Mouse (Mus musculus): Measurements from ENCODE around the gene Bcas1. TPM values are rescaled to one million over a fixed set of nuclear protein-coding genes. Genes with fewer than 3 reads are reported as not detected.

Gene Bcas1
- polyA plus RNA-seq, 1 experiment from 2014 or later: 0.72 TPM

DNA sequence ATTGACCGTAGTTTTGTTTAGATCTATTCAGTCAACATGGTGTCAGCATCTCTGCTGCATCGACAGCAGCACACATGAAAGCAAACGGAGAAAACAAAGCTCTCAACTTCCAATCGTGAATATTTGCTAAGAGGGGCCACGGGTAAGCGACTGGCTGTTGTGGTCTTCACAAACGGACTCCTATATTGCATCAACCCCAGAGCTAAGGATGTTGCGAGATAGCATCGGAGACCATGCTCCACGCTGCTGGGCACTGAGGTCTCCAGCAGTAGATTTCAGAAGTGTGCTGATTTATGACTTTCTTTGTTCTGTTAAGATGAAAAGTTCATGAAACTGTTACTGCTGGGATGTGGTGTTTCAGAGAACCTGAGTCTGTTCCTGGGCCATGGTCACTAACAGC, 54.3 kb downstream of the Bcas1 start:
- no peak overlapping the region for H3K4me3 ChIP-seq
- H3K9me3 ChIP-seq: no peaks in the 10 kb centered on the region
- H3K27me3 ChIP-seq: no peaks in the 10 kb centered on the region
- H3K36me3 ChIP-seq: no peaks in the 10 kb centered on the region
- 90% methylated on average over 10 of the region's 10 CpGs for WGBS
- no peak overlapping the region for H3K4me2 ChIP-seq
- no peak overlapping the region for H3K27ac ChIP-seq
- H3K9ac ChIP-seq: no peak overlapping the region
- no peaks in the 10 kb centered on the region for H3K4me1 ChIP-seq
- no peak for ATAC-seq (ENCODE audit: insufficient number of reproducible peaks, low FRiP score, low TSS enrichment, low read depth)

GRCm38 (mm10) chr2:170365676-170366075, 62.0 kb downstream of the Bcas1 start:
- Histone ChIP-seq H3K9me3 (no peaks in the 10 kb centered on the region), H3K4me3 (no peak overlapping the region), H3K27ac (no peak overlapping the region), H3K9ac (no peak overlapping the region), H3K27me3 (no peaks in the 10 kb centered on the region), H3K36me3 (no peaks in the 10 kb centered on the region), H3K4me2 (no peak overlapping the region), H3K4me1 (peaks cover 5% of the 10 kb centered on the region; the same call in 1 of the 2 replicates)
- no peak for ATAC-seq (ENCODE audit: insufficient number of reproducible peaks, low FRiP score, low TSS enrichment, low read depth)
- WGBS: 85% methylated on average over 2 of the region's 2 CpGs

DNA sequence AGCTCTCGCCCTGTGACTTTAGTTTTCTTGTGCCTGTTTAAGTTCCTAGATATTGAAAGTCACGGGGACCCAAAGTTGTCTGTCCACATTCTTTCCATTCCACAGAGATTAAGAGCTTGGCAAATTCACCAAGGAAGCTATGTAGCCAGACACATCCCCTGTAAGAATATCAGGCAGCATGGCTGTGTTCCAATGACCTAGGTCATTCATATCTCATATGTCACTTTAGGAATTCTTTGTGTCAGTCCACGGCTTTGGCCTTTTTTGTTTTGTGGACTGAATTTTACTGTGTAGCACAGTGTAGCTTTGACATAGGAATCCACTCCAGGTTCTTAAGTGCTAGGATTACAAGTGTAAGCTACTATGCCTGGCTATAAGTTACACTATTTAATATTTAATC, 62.4 kb downstream of the Bcas1 start:
- H3K36me3 ChIP-seq: no peaks in the 10 kb centered on the region
- WGBS: 53% methylated on average over 3 of the region's 3 CpGs

DNA sequence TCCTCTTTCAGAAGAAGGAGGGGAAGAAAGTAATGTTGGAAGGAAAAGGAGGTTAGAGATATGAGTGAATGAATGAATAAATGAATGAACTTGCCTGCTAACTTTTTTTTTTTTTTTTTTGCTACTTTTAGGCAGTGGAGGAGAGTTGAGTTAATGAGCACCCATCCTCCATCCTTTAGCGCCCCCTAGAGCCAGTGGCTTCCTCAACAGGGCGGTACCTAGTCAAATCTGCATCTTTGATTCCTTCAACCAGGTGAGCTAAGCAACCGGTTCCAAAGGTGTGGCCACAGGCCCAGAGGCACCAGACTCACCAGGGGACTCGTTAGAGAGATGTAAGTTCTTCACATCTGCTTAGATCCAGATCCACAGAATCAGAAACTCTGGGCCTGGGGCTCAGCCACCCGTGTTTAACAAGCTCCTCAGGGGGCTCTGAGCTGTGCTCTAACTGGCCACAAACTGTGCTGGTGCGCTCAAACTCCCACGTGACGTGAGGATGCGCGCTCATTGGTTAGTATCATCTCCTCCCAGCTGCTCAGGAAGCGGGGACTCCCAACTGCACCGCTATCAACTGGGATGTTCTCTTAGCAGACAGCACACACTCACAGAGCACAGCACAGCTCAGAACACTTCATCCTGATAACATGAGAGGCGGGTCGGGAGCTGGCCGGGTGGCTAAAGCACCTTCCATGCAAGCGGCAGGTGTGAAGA, 70.8 kb downstream of the Bcas1 start:
- WGBS: 54% methylated on average over 16 of the region's 16 CpGs
- Histone ChIP-seq H3K9me3 (no peaks in the 10 kb centered on the region), H3K4me2 (no peak overlapping the region), H3K9ac (no peak overlapping the region), H3K27ac (no peak overlapping the region), H3K4me3 (no peak overlapping the region), H3K27me3 (no peaks in the 10 kb centered on the region), H3K36me3 (no peaks in the 10 kb centered on the region), H3K4me1 (0 out of 2 replicates have a peak, but pooled peaks cover 5% of the 10 kb centered on the region)
- ATAC-seq (ENCODE audit: insufficient number of reproducible peaks, low FRiP score, low TSS enrichment, low read depth): no peak

More for the DNA sequence above, 62.4 kb downstream of the Bcas1 start:
- H3K4me3 ChIP-seq: no peak overlapping the region
- H3K9me3 ChIP-seq: no peaks in the 10 kb centered on the region
- no peak; the same call in 1 of the 2 replicates for ATAC-seq (ENCODE audit: insufficient number of reproducible peaks, low FRiP score, low TSS enrichment, low read depth)
- H3K27ac ChIP-seq: peak overlapping the region; percentile 70
- no peak overlapping the region for H3K9ac ChIP-seq
- H3K4me2 ChIP-seq: no peak overlapping the region
- peaks cover 5% of the 10 kb centered on the region; the same call in 1 of the 2 replicates for H3K4me1 ChIP-seq
- no peaks in the 10 kb centered on the region for H3K27me3 ChIP-seq

DNA sequence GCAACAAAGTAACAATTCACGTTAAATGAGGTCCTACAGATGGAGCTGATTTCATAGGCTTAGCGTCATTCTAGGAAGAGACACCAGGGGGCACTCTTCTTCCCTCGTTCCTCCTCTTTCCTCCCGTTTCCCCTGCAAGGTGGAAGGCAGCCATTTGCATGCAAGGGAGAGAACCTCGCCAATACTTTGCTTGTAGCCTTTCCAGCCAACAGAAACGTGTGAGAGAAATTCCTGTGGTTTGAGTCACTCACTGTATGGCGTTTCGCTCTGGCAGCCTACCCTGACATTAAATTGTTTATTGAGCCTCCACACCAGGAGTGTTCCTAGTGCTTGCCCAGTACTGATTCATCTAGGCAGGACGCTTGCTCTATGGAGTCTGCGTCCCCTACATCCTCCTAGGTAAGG, 72.7 kb downstream of the Bcas1 start:
- ATAC-seq (ENCODE audit: insufficient number of reproducible peaks, low FRiP score, low TSS enrichment, low read depth): peak; percentile 78
- peak overlapping the region; percentile 17; the same call in 1 of the 2 replicates for H3K4me3 ChIP-seq
- H3K4me2 ChIP-seq: peak overlapping the region; percentile 33
- H3K27me3 ChIP-seq: no peaks in the 10 kb centered on the region
- H3K9me3 ChIP-seq: no peaks in the 10 kb centered on the region
- H3K9ac ChIP-seq: no peak overlapping the region
- 0 out of 2 replicates have a peak, but pooled peaks cover 5% of the 10 kb centered on the region for H3K4me1 ChIP-seq
- peak overlapping the region; percentile 59; the same call in 1 of the 2 replicates for H3K27ac ChIP-seq
- WGBS: 7% methylated on average over 10 of the region's 10 CpGs
- no peaks in the 10 kb centered on the region for H3K36me3 ChIP-seq

DNA sequence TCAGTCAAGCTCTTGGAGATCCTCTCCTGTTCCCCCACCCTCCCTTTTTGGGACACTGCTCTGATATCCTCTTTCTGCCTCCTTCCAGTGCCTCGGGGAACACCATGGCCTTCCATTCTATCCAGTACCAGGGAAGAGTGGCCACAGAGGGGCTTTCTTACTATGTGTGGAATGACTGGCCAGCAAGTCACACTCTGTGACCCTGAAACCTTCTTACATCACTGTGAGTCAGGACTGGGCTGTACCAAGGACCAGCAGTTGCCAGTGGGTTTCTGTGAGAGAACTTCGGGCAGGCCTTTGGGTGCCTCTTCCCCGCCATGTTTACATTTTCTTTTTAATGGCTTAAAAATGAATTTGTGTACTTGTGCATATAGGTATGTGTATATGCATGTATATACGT, 75.4 kb downstream of the Bcas1 start:
- Histone ChIP-seq H3K27me3 (no peaks in the 10 kb centered on the region), H3K36me3 (no peaks in the 10 kb centered on the region), H3K4me1 (peaks cover 9% of the 10 kb centered on the region; the same call in 1 of the 2 replicates), H3K9ac (no peak overlapping the region), H3K27ac (no peak overlapping the region), H3K9me3 (no peaks in the 10 kb centered on the region), H3K4me2 (no peak overlapping the region), H3K4me3 (no peak overlapping the region)
- ATAC-seq (ENCODE audit: insufficient number of reproducible peaks, low FRiP score, low TSS enrichment, low read depth): no peak
- 91% methylated on average over 4 of the region's 4 CpGs for WGBS

- ATAC-seq (ENCODE audit: insufficient number of reproducible peaks, low FRiP score, low TSS enrichment, low read depth): no peak
Observed at GRCm38 (mm10) chr2:170351847-170352246, 75.8 kb downstream of the Bcas1 start.

GRCm38 (mm10) chr2:170349784-170350183, 77.9 kb downstream of the Bcas1 start:
- Histone ChIP-seq H3K4me3 (no peak overlapping the region), H3K27me3 (no peaks in the 10 kb centered on the region), H3K9ac (no peak overlapping the region), H3K9me3 (no peaks in the 10 kb centered on the region), H3K27ac (no peak overlapping the region), H3K4me1 (peaks cover 25% of the 10 kb centered on the region), H3K4me2 (no peak overlapping the region), H3K36me3 (no peaks in the 10 kb centered on the region)
- WGBS: 75% methylated on average over 5 of the region's 5 CpGs
- ATAC-seq (ENCODE audit: insufficient number of reproducible peaks, low FRiP score, low TSS enrichment, low read depth): no peak

More at GRCm38 (mm10) chr2:170351847-170352246, 75.8 kb downstream of the Bcas1 start:
- WGBS: 90% methylated on average over 6 of the region's 6 CpGs
- Histone ChIP-seq H3K9ac (no peak overlapping the region), H3K27me3 (no peaks in the 10 kb centered on the region), H3K36me3 (no peaks in the 10 kb centered on the region), H3K4me2 (no peak overlapping the region), H3K27ac (no peak overlapping the region), H3K4me3 (no peak overlapping the region), H3K4me1 (peaks cover 6% of the 10 kb centered on the region; the same call in 1 of the 2 replicates), H3K9me3 (no peaks in the 10 kb centered on the region)

GRCm38 (mm10) chr2:170349096-170349495, 78.5 kb downstream of the Bcas1 start:
- Histone ChIP-seq H3K4me2 (no peak overlapping the region), H3K4me3 (no peak overlapping the region), H3K4me1 (peaks cover 32% of the 10 kb centered on the region), H3K9me3 (no peaks in the 10 kb centered on the region), H3K27ac (no peak overlapping the region), H3K9ac (no peak overlapping the region), H3K36me3 (no peaks in the 10 kb centered on the region), H3K27me3 (no peaks in the 10 kb centered on the region)
- ATAC-seq (ENCODE audit: insufficient number of reproducible peaks, low FRiP score, low TSS enrichment, low read depth): no peak
- 83% methylated on average over 19 of the region's 19 CpGs for WGBS

DNA sequence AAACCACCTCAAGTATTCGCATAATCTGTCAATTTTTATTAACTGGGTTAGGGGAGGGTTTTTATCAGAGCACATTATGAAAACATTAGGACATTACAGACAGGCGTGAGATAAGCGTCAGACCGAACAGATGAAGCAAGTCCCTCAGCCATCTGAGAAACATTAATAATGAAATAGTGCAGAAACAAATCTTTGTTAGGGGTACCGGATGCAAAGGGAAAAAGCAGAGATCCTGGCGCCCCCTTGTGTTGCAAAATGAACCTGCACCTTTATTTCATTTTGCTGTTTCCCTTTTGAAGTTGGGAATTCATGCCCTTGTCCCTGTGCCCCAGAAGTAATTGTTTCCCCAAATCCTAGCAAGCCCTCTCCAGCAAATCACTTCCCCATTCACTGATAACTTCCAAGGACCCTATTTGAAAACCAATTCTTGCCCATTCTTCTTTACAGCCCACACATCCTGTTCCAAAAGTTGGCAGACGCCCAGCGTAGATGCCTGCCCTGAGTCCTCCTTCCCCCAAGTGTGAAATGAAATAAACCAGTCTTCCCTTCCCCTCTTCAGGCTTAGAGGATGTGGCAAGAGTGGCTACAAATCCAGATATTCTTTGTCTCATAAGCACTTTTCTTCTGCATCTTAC, 80.4 kb downstream of the Bcas1 start:
- no peak for ATAC-seq (ENCODE audit: insufficient number of reproducible peaks, low FRiP score, low TSS enrichment, low read depth)
- Histone ChIP-seq H3K4me3 (no peak overlapping the region), H3K4me2 (no peak overlapping the region), H3K36me3 (no peaks in the 10 kb centered on the region), H3K27me3 (no peaks in the 10 kb centered on the region), H3K27ac (no peak overlapping the region), H3K4me1 (peaks cover 43% of the 10 kb centered on the region), H3K9ac (no peak overlapping the region), H3K9me3 (no peaks in the 10 kb centered on the region)
- 35% methylated on average over 8 of the region's 8 CpGs for WGBS

DNA sequence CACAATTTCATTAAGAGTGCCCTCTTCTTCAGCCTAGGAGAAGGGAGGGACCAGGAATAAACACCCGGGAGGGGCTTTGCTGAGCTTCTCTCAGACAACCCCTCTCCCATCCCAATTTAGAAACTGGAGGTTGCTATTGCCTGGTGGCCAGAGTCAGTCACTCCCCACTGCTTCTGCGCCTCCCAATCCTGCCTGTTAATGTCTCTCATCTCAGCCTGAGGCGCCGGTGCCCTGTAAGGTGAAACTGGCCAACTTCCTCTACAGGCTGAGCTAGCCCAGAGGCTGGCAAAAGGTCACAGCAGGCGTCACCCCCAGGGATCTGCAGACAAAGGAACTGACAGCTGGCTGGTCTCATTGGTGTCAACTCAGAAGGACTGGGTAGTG, 82.2 kb downstream of the Bcas1 start:
- Histone ChIP-seq H3K36me3 (no peaks in the 10 kb centered on the region), H3K9ac (no peak overlapping the region), H3K27ac (peak overlapping the region; percentile 85), H3K27me3 (no peaks in the 10 kb centered on the region), H3K4me3 (no peak overlapping the region), H3K4me1 (peaks cover 43% of the 10 kb centered on the region), H3K9me3 (no peaks in the 10 kb centered on the region), H3K4me2 (0 out of 2 replicates have a peak overlapping the region, but pooled peaks have one; percentile 1)
- no peak for ATAC-seq (ENCODE audit: insufficient number of reproducible peaks, low FRiP score, low TSS enrichment, low read depth)
- WGBS: 18% methylated on average over 5 of the region's 5 CpGs

All from limb, embryonic 15.5 days (tissue).